ENCODE assay signal across 28 mouse cellular contexts in genomic region chr17:25007480-25007879, GRCm38 (mm10).
"Had no signal": no experiment of that assay in that cellular context is flagged by ENCODE, and none has a peak within 500 bp of the region (broad histone marks: within the 10 kb centered on the region; RNA-seq: fewer than 3 reads in every experiment).

No protein-coding gene starts in this region.

- H3K9me3 ChIP-seq: heart, embryonic 13.5 days; heart, embryonic 15.5 days; hindbrain, embryonic 10.5 days; hindbrain, embryonic 12.5 days; kidney, embryonic 15.5 days; limb, embryonic 10.5 days; limb, embryonic 12.5 days; liver, embryonic 13.5 days had no signal

- H3K9ac ChIP-seq: forebrain, postnatal 0 days; heart, embryonic 13.5 days; heart, embryonic 15.5 days; hindbrain, embryonic 12.5 days; hindbrain, embryonic 14.5 days; kidney, embryonic 15.5 days; limb, embryonic 12.5 days; liver, embryonic 13.5 days had no signal

- H3K4me2 ChIP-seq: heart, embryonic 11.5 days; heart, embryonic 13.5 days; heart, embryonic 15.5 days; hindbrain, embryonic 12.5 days; hindbrain, embryonic 14.5 days; kidney, embryonic 15.5 days; limb, embryonic 12.5 days; liver, embryonic 11.5 days; liver, embryonic 13.5 days had no signal

- DNase-seq: forebrain, postnatal 0 days; gastrocnemius, adult 2 months; gastrocnemius, postnatal 10 days; gastrocnemius, postnatal 25 days; heart, adult 18-20 months; heart, postnatal 14 days; heart, postnatal 36 days; kidney, adult 11 months; kidney, adult 2 months; kidney, adult 9 months; kidney, postnatal 14 days; kidney, postnatal 36 days; layer of hippocampus, adult 9-11 months; layer of hippocampus, postnatal 36 days; liver, embryonic 13.5 days had no signal

- H3K27me3 ChIP-seq: heart, embryonic 13.5 days; heart, embryonic 15.5 days; hindbrain, embryonic 12.5 days; kidney, embryonic 15.5 days; limb, embryonic 12.5 days; liver, embryonic 13.5 days had no signal

- ATAC-seq: forebrain, postnatal 0 days; hindbrain, embryonic 16.5 days; inflammation-experienced regulatory T-cells, adult 6 months had no signal

- H3K27ac ChIP-seq: gastrocnemius, adult 2 months; heart, embryonic 13.5 days; heart, embryonic 15.5 days; hindbrain, embryonic 10.5 days; hindbrain, embryonic 12.5 days; hindbrain, embryonic 14.5 days; kidney, embryonic 15.5 days; kidney, postnatal 0 days; limb, embryonic 10.5 days; limb, embryonic 12.5 days; liver, embryonic 13.5 days had no signal

- H3K4me1 ChIP-seq: hindbrain, embryonic 10.5 days; hindbrain, embryonic 12.5 days; kidney, embryonic 15.5 days; limb, embryonic 10.5 days had no signal

- H3K4me3 ChIP-seq: gastrocnemius, adult 2 months; heart, embryonic 13.5 days; heart, embryonic 15.5 days; hindbrain, embryonic 10.5 days; hindbrain, embryonic 12.5 days; kidney, embryonic 15.5 days; limb, embryonic 10.5 days; limb, embryonic 12.5 days; liver, embryonic 13.5 days had no signal
